Mouse (Mus musculus) urinary bladder, postnatal 14 days (tissue): Measurements from ENCODE around the gene Col6a6.

Experiments
- DNase-seq: peaks from one replicate; pipeline ENCODE4 v3.0.0; 2021; ENCODE audit warnings: low spot score

Gene Col6a6

DNA sequence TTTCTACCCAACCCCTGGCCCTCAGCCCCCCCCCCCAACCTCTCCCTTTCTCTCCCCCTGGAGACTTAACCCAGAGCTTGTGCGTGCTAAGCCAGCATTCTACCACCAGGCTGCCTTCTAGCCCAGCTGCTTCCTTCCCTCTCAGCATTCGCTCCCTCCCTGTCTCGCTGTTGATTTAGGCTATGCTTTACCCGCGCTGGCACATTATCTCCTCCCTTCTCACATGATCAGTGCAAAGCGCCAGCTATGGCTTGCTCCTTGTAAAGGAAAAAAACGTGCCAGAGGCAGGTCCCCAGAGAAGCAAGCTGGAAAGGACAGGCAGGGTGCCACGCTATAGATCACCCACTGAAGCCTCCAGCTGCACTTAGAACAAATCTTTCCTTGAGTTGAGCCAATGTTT, 90.5 kb downstream of the Col6a6 start:
- DNase-seq = no peak

DNA sequence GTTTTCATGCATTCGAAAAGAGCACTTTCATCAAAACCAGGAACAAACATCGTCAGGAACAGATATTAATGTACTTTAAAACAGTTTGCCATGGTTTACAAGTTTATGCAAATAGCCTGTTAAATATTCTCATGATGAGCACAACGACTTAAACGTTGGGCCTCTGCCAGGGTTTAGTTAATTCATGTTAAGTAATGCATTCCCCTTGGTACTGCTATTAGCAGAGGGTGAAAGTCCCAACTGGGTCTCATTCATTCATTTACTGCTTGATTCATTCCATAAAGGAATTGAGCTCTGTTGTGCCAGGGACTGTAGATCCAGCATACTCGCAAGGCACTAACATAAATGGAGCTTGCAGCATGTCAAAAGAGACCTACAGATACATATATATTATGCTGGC, 92.8 kb downstream of the Col6a6 start:
- DNase-seq = no peak

DNA sequence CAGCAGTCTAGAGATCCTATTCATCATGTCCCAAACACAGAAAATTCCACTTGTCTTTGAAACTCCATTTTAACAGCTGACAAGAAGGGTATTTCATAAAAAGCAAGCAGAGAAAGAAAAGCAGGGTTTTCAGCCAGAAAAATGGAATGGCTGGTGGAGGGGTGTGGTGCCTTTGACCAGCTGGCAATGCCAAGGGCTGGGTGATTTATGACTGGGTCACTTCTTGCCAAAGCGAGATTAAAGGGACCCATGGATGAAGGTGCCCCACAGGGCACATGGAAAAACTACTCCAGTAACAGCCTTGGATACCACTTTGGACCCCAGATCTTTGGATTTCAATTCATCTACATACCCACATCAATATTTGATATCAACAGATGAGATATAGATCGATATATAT, 93.3 kb downstream of the Col6a6 start:
- DNase-seq = no peak

DNA sequence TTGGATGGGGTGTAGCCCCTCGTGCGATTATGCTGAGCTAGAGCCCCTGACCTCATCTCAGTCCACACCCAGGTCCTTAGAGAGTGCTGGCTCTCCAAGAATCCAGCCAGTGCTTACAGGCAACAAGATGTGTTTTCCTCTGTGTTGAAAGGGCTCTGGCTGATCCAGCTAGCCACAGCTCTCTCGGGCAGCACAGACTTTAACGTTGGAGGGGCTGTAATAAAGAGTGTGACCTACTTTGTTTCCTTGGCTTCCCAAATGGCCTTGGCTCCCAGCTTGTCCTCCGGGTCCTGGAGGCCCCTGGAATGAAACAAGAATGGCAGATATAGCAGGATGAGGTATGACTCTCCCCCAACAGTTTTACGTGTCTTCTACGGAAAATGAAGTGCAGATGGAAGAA, 96.0 kb downstream of the Col6a6 start:
- peak; percentile 17 for DNase-seq

DNA sequence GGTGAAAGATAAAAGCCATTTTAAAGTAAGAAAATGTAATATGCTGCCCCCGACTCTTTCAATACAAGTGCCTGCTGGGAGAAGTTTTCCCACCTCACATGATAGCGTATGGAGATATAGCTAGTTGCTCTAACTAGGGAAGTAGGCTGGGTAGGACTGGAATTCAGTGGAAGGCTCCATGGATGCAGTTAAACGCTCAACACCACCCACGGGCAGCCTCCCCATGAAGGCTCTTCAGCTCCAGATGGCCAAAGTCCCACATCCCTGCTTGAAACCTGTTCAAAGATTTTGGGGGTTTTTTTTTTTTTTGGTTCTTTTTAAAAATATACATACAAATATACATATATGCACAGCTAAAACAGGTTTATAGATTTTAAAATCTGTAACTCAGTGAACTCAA, 107.5 kb downstream of the Col6a6 start:
- DNase-seq = no peak

DNA sequence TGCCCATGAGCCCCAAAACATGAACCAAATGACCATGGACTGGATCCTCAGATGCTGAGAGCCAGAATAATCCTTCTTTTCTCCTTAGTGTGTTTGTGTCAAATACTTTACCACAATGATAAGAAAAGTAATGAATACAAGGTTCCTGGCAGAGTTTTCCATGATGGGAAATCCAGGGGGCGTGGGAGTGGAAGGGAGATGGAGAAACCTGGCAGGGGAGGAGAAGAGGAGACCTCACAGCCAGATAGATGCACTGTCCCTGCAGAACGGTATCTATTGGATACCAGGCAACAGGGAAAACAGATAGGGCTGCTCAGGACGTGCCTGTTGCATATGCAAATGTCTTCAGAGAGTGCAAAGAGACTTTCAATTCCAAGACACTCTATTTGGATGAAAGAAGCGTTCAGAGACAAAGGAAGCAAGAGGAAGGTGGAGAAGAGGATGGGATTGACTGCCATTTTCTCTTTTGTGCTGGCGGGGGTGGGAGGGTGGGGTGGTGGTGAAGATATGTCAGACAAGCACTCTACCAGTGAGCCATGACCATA, 108.0 kb downstream of the Col6a6 start:
- peak; percentile 16 for DNase-seq

DNA sequence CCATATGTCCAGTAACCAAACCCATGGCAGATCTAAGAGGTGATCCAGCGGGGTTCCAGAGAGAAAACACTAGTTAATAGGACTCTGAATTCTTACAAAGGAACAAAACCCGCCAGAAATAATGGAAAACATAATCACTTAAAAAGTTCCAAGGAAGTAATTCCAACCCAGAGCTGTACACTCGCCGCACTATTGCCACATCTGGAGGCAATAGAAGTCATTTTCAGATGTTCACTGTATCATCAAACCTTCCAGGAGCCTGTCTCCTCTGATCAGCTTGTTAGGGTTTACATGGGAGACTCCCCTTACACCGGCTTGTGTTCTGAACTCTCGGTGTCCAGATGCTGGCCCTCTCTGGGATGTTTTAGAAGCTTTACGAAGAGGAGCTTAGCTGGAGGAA, 108.6 kb downstream of the Col6a6 start:
- DNase-seq = no peak

DNA sequence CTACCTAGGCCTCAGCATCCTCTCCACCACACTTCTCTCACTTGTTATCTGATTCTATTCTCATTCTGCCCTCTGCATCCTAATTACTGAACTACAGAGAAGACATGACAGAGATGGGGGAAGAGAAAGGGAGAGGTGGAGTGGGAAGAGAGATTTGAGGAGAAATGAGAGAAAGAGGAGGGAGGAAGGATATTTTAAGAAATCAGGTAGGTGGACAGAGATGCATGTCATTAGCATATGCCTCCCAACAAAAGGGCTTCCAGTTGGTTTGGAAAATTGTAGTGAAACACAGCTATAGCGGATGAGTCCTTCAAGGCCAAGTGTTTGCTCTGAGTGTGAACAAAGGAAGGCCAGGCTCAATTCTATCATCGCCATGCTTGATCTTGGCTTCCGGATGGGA, 115.9 kb downstream of the Col6a6 start:
- no peak for DNase-seq

DNA sequence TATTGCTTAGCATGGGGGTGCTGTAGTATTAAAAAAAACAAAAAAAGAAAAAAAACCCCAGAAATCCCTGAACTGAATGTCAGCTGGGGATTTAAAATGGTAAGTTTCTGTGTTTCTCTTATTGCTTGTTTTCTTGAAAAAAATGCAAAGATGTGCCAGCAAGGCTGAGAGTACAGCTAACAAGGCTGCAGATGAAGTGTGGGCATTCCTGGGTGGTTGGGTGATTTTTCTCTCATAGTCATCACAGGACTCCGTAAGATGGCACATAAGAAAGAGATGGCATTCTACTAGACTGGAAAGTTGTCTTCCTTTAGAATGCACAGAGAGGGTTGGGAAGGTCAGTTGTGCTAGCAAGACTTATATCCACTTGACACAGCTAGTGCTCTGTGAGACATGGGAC, 122.9 kb downstream of the Col6a6 start:
- no peak for DNase-seq

DNA sequence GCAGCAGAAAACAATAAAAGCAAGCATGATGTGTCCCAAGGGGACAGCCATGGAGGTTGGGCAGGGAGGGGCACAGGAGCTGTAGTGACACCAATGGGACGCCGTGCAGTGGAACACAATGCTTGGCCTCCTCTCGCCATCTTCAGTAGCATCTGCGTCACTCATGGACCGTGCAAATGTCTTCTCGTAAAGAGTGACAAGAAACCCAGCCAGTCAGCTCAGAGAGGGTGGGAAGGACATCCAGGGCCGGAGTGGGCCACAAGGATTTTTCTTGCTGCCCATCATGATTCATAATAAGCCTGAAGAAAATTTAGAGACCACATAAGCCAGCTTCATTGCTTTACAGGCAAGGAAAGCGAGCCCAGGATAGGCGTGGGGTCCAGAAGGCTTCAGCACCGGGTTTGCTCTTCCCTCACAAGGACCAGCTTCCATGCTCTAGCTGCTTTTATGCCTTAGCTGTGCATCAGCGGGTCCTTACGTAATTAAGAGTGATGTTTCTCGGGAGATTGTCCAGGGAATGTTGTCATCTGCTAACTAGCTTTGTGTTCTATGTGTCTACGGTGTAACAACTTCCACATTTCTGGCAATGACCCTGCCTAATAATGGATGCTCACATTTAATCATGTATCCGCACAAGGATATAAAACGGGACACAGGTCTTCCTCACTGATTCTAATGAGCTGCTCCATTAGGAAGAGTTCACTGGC, 123.6 kb downstream of the Col6a6 start:
- DNase-seq = no peak

DNA sequence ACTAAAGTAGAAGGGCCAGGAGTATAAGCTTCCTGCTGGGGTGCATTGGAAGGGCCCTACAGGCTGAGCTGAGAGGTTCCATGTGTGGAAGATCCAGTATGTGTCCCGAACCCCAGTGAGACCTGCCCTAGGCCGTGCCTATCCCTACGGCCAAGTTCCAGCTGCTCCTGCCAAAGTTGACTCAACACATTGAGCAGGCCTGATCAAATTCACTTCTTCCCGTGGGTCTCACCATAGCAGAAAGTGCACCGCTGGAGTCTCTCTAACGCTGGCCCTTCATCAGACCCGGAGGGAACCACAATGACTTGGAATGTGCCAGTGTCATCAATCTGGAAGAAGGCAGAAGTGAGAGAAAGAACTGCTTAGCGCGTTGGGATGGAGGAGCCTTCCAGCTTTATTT, 126.0 kb downstream of the Col6a6 start:
- DNase-seq = no peak

DNA sequence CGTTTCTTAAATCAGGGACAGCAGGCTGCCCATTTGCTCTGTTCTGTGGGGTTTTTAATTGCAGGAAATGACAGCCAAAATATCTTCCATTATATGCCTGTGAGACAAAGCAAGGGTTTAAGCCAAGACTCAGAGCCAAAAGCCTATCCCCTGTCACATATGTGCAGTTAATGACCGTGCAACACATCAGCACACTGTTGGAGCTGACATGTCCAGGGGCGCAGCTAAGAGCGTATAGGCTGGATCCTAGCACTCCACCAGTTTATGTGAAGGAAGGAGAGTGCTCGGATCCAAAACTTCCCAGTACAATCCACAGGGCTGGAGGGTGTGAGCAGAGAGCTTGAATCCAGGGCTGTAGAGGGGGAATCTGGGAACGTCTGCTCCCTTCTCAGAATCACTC, 127.3 kb downstream of the Col6a6 start:
- DNase-seq = no peak

DNA sequence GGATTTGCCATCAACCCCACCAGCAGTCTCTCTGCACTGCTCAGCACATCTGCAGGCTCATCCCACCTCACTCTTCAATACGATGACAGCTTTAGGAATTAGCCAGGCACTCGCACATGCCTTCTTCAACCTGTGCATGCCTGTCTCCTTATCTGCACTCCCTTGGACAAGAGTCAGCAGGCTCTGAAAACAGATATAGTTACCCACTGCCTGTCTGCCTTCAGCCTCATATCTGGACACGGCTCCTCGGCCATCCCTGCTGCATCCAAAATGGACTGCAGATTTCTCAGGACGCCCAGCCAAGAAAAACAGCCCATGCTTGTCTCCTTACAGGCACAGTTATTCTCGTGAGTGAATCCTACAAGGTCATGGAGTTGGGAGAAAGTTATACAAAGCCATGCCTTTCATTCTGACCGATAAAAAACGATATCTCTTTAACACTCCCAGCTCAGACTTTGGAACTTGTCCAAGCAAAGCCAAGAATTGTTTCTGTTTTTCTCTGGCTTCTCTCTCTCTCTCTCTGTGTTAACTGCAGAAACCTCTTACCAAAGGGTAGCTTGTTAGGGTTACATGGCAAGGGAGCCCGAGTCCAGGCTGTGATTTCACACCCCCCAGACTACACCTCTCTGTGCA, 130.1 kb downstream of the Col6a6 start:
- DNase-seq = peak; percentile 37

DNA sequence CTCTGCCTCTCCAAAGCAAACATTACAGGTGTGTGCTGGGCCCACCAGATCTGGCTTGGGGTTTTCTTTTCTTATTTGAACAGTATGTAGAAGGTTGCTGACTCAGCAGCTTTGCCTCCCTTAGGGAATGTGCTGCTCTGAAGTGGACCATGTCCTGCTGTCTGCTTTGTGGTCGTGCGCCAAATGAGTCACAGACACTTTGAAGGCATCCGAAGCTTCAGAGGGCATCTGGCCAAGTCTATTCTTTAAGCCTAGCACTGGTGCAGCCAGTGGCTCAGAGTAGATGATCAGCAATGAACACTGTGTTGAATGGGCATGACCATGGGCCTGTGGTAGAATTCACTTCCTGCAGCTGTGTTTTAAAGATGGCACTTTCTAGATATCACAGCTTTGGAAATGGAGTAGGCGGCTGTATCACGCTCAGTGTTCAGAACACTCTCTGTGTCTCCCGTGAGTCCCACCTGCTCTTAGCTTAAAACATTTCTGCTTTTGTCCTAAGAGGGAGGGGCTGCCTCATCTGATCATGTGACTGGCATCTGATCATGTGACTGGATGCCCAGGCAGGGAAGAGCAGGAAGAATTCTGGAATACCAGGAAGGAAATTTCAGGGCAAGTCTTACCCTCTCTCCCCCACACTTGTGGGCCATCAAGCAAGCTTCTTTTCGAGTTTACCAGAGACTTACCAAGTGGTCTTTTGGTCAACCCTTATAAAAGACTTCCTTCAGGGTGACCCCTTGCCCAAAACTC, 131.0 kb downstream of the Col6a6 start:
- DNase-seq = no peak

DNA sequence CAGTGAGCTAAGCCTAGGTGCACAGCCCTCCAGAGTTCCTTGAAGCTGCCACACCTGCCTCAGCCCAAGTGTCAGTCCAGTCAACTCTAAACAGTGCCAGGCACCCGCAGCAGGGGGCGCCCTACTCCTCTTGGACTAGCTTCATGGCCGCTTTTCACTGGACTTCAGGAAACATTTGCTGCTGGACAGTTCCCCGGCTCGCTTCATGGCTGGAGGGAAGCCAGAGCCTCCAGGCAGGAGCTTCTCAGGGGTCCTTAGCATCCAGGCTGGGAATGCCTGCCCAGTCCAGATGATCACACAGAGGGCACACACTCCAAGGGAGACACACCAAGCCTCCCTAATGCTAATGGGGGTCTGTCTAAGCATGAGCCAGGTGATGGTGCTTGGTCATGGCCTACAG, 134.1 kb downstream of the Col6a6 start:
- peak; percentile 86 for DNase-seq

DNA sequence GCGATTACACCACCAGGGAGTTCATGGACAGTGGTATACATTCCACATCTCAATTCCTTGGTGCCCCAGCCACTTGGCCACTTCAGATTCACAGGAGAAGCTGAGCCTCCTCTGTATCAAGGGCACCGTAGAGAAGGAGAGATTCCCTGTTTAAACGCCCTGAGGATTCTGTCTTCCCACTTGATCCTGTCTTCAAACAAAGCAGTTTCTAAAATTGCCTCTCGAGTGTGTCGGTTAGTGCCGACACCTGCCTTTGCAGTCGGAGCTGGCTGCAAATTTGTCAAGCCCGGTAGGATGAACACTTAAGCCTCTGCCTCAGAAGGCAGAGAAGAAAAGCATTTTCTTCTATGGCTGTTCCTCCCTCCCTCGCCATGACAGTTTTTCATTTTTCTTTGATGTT, 134.9 kb downstream of the Col6a6 start:
- DNase-seq = no peak

DNA sequence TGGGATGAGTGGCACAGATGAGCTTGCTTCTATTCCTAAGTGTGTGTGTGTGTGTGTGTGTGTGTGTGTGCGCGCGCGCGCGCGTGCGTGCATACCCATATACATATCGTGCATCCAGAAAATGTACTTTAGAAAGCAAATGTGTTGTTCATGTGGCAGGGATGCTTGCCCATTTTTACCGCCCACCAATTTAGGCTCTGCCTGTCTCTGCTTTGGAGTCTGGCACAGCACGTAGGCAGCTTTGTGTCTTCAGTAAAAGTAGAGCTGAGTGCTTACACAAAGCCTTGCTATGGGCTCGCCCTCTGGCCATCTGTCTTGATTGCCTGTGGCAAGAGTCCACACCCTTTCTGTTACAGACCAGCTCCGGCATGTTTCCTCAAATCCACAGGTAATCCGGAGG, 135.5 kb downstream of the Col6a6 start:
- no peak for DNase-seq

DNA sequence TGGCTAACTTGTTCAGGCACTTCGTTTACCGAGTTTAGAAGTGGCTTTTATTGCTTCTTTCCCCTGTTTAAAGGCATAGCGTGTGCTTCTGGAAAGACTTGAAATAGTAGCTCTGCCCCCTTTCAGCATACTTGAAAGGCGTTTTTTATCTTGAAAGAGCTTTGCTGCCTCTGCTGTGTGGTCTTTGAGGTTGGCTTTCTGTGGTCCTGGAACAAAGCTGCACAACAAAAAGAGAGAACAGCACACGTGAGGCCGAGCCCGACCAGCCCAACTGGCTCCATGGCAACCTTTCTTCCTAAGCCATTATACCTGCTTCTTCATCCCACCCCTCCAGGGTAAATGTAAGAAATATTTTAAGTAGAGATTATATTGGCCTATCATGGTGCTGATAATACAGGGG, 138.5 kb downstream of the Col6a6 start:
- no peak for DNase-seq

DNA sequence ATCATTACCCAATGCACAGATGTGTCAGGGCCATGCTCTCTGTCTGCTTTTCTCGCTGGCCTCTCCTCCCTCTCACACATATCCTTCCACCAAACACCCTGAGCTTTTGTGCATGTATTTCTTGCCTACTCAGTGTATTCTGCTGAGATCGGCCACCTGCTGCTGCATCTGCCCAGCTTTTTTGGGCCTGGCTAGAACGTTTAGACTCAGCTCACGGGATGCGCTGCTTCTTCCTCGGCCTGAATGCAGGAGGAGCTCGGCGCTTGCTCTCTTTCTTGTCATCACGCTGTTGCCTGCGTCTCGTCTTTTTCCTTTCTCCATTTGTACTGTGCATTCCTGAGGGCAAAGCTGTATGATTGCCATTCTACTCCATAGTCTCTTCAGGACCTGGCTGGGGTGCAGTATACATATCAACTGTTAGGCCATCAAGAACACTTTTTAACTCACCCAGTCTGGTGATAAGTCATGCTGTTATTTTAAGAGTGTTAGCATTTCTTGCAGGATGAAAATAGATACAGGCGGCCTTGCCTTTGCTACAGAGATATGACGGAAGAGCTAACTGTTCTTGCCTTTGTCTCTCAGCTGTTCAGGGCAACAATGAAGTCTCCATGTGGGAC, 143.3 kb downstream of the Col6a6 start:
- no peak for DNase-seq

DNA sequence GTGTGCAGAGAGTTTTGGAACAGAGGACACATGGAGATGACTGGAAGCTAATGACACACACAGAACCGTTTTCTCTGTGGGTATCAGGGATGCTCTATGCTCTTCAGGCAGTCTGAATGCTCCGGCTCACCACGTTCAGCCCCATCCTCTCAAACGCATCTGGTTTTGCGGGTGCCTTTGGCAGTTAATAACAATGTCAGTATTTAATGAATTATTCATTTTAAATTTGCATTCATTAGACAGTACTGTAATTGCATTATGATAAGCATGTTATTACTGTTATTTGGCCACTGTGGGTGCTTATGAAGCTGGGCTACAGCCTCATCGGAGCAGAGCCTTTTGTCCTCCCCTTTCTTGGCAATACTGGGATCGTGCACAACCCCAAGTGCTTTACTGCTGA, 146.6 kb downstream of the Col6a6 start:
- DNase-seq = no peak

DNA sequence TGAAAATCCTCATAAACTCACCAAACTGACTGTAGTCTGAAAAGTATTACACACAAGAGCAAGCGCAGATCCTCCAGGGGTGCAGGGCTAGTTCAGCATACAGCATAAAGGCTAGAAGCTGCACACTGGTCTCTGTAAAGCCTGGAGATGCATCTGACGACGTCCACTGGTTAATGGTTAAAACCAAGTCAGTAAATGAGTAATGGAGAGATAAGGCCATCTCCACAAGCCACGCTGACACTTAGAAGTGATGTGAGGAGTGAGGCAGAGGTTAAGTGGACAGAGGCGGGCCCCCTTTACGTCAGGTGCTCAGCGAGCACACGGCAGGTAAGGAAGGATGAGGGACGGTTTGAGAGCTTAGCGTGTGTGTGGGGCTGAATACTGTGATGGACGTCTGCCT, 152.0 kb downstream of the Col6a6 start:
- DNase-seq = no peak

DNA sequence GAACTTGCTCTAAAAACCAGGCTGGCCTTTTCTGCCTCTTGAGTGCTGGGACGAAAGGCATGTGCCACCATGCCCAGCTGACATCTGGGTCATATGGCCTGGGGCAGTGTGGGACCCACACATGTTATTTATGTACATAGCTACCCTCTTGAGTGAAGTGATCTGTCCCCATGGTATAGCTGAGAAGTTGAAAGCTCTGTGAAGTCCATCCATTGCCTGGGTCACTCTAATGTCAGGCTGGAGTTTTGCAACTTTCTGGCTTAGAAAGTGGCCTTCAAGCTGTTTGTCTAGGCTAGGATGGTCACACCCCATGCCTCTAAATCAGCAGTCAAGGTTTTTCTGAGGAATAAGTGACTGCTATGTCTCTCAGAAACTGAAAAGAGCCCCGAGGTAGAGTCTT, 155.9 kb downstream of the Col6a6 start:
- no peak for DNase-seq

DNA sequence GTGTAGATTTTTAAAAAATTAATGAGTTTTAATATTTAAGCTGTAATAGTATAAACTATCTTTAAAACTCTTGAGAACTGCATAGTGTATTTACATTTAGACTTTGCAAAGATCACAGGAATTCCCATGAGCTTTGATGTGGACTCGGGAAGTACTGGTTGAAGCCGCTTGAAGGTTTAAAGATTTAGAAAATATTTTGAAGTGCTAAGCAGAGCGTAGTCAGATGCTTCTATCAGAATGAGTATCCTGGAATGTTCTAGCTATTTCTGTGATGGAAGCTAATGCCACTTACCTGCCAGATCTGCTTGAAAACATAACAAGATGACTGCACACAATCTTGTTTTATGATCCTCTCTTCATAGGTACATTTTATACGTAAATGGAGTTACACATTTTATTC, 157.0 kb downstream of the Col6a6 start:
- no peak for DNase-seq
